Mouse (Mus musculus) lung, postnatal 0 days (tissue): Measurements from ENCODE around the gene Bnipl.

Source experiments
- CTCF ChIP-seq: IDR thresholded peaks from 2 replicates; pipeline ENCODE4 v1.5.1; 2016; ENCODE audit warnings: antibody characterized with exemption, mild to moderate bottlenecking
- EP300 ChIP-seq: IDR thresholded peaks from 2 replicates; pipeline ENCODE4 v1.6.1; 2016; ENCODE audit warnings: antibody characterized with exemption, mild to moderate bottlenecking, control low read depth

DNA sequence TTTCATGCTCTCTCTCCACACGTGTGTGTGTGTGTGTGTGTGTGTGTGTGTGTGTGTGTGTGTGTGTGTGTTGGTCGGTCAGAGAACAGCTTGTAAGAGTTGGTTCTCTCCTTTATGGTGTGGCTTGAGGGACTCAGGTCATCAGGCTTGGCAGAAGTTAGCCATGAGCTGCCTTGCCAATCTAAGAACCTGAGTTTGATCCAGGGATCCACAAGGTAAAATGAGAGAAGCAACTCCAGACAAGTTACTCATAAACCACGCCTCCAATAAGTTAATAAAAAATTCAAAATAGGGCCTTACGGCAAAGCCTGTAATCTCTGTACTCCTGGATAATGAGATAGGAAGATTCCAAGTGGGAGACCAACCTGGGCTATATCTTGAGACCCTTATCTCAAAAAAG is 42.7 kb downstream of the Bnipl start:
- TF ChIP-seq EP300 (no peak), CTCF (no peak)
